Mouse (Mus musculus) T-helper 17 cell (primary cell): ENCODE data around the gene Zfp866.

Experiments used
- in situ Hi-C, 2 experiments: fragments of 300-600 bp; cut with MboI, MseI; formaldehyde crosslinking; loops; 1 replicate in 1 of 2; 2 replicates in 1 of 2; pipeline ENCODE4 v1.15.1; 2025; ENCODE audit warnings: high pct_unique_total_duplicates in 2 of 2

Zfp866 gene

DNA sequence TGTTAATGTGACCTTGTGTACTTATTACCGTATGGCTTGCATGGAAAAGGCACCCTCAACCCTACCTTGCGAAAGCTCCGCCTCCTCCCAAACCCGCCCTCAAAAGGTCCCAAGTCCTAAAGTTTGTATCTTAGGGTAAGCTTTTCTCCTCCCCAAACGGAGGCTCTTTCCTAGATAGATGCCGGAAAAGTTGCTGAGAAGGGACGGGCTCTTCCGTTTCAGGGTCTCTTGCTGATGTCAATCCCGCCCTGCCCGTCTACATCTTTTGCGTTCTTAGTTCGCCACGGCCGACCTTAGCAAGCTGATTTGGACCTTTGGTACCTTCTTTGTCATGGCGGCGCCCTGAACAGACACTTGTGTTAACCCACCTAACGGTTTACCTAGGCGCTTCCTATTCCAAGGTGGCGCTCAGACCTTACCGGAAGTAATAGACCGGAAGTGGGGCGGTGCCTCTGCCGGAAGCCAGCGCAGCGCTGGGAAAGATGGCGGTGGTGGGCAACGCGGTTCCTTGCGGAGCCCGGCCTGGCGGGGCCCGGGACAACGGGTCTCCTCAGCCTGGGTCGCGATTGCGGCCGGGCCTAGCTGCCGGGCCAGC is at the start of gene Zfp866, which contains the start of gene Atp13a1:
Gene Zfp866, minus strand, starts transcription at position 406 of the 595 bp plus-strand sequence.
Gene Atp13a1, plus strand, starts transcription at position 391 of the 595 bp plus-strand sequence.
- in situ Hi-C loops = no loop called here

DNA sequence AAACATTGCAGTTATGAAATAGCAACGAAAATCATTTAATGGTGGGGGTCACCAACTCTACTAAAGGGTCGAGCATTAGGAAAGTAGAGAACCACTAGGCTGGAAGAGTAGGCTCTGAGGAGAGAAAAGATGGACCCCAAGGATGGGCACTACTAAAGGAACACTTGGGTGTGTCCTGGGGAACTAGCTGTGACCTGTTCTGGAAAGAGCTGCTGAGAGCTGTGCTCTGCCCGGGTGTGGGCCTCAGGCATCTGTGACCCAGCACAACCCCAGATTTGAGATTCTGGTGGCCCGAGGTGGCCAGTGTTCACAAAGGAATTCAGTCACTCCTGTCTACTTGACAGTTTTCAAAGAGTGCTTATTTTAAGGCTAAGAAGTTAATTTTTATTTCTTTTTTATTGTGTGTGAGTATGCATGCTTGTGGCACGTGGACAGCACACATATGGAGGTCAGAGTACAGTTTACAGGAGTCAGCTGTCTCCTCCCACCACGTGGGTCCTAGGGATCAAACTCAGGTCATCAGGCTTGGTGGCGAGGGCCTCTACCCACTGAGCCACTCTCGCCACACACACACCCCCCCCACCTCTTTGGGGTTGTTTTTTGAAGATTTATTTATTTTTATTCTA is 46.2 kb upstream of the Zfp866 start:
- in situ Hi-C loops = loop anchor here in 1 of 2 experiments (5.0 kb wide), 1 partner anchor 55 kb away; no protein-coding TSS in a partner anchor

DNA sequence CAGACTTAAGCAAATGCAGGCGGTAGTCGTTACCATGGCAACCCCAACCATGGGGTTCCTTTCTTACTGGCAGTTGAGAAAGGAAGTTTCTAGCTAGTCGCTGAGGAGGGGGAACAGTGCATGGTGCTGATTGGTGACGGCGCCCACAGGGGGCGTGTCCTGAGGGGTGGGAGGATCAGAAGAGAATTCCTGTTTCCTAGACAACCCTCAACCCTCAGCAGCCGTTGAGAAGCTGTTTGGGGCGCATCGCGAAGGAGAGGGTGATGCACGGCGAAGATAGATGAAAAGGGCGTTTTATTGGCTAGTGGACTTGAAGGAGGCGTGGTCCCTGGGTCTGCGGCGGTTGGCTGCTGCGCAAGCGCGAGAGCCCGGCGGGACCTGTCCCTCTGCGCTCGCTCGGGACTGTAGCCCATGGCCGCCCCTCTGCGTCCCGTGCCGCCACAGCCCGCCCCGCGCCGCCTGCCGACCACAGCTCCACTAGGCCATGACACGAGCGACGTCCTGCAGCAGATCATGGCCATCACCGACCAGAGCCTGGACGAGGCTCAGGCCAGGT is 41.4 kb upstream of the Zfp866 start, which contains the start of gene Pbx4:
Gene Pbx4, plus strand, starts transcription at position 194 of the 556 bp plus-strand sequence.
- in situ Hi-C loops = no loop called here

DNA sequence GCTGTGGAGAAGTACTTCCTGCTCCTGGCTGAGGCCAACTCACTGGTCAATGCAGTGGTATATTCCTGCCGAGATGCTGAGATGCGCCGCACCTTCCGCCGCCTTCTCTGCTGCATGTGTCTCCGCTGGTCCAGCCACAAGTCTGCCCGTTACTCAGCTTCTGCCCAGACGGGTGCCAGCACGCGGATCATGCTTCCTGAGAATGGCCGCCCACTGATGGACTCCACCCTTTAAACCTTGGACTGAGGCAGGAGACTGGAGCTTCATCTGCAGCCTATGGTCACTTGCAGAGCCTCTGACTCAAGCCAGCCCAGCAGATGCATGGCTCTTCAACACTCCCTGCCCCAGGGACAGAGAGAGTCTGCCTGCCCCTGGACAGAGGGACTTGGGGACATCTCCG is 35.4 kb upstream of the Zfp866 start:
- in situ Hi-C loops = no loop called here

DNA sequence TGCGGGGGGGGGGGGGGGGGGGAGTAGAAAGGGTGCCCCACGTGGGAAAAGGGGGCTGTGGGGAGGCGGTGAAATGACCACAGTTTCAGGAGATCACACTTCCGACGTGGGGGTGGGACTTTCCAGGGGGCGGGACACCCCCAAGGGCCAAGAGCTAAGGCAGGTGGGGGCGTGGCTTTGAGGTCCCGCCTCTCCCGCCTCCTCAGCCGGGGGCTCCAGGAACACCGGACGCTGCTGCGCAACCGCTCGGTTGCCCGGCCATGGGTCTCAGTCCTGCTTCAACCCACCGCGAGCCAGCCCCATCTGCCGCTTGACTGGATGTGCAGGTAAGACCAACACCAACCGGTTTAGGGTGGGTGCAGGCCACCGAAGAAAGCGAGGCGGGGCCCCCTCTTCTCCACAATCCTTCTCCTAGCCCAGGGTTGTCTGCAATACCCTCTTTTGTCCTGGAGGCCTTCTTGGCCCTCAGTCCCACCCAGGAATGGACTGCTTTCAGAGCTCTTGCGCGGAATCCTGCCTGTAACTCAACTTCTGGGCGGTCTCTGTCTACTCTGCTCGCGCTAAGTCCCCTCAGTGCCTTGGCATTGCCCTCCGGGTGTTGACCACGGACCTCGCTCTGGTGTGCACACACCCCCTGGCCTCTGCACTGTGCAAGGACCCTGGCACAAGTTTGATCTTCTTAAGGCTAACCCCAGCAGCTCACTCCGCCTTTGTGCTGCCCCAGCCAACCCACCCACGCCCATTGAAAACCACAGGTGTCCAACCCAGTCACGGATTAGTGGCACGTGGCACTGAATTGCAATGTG is 31.6 kb upstream of the Zfp866 start, which contains the start of gene Lpar2:
Gene Lpar2, plus strand, starts transcription at position 44 of the 806 bp plus-strand sequence.
- in situ Hi-C loops = no loop called here

- in situ Hi-C loops = no loop called here
Measured at GRCm38 (mm10) chr8:69821971-69822385, 31.0 kb upstream of the Zfp866 start.

DNA sequence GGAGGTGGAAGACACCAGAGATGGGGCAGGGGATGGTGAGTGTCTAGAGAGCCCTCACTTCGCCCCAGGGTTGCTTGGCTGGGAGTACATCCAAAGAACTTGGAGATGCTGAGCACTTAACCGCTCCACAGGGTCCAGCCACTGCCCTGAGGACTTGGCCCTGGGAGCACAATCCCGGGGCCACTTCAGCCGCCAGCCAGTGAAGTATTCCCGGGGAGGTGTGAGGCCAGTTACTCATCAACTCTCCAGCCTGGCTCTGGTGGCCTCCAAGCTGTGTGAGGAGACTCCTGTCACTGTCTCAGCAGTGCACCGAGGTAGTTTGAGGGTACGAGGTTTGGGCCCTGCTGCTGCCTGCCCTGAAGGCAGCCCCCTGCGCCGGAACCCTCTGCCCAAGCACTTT is 29.5 kb upstream of the Zfp866 start:
- in situ Hi-C loops = no loop called here

GRCm38 (mm10) chr8:69815396-69815795 is 24.4 kb upstream of the Zfp866 start:
- in situ Hi-C loops = no loop called here

- in situ Hi-C loops = no loop called here
Measured at GRCm38 (mm10) chr8:69814881-69815280, 23.9 kb upstream of the Zfp866 start.

DNA sequence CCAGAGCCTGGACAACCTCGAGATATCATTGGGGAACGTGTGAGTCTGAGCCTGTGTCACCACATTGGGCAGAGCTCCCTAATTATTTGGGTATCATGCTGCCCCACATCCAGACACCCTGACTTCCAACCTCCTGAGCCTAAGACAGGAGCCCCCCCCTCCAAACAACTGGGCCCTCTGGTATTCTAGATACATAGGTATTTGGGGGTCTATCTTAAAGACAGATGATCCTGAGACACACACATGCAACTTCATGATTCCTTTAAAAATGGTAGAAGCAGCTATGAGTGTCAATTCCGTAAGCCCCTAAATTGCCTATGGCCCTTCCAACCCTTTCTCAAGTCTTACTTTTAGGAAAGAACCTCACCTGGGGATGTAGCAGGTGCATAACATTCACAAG is 18.8 kb upstream of the Zfp866 start:
- in situ Hi-C loops = no loop called here

GRCm38 (mm10) chr8:69808864-69809403 is 18.0 kb upstream of the Zfp866 start:
- in situ Hi-C loops = no loop called here

DNA sequence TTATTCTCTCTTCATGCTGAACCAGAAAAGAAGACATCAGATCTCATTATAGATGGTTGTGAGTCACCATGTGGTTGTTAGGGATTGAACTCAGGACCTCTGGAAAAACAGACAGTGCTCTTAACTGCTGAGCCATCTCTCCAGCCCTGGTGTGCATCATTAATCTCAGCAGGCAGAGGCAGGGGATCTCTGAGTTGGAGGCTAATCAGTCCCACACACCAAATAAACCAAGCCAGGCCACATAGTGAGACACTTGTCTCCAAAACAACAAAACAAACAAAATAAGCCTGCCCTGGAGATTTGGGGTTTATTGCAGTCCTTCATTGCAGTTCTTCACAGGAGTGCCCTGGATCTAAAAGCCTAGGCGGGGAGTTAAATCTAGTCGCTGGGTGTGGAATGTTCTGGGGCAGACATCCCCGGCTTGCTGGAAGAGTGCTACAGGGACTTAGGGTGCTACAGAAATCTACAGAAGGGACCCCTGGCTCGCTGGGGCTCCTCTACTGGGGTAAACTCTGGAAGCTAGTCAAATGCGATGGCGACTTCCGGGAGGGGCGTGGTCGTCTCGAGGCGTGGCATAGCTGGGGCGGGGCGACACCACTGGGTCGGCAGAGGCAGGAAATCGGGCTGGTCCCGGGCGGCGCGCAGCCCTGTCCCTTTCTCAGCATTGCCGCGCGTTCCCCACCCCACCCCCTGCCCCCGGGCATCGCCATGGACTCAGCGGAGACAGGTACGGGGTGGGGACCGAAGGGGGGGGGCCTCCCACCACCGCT is 17.3 kb upstream of the Zfp866 start, which contains the start of gene Gmip:
Gene Gmip, plus strand, starts transcription at position 586 of the 770 bp plus-strand sequence.
- in situ Hi-C loops = no loop called here

GRCm38 (mm10) chr8:69807236-69807635 is 16.3 kb upstream of the Zfp866 start:
- in situ Hi-C loops = no loop called here

DNA sequence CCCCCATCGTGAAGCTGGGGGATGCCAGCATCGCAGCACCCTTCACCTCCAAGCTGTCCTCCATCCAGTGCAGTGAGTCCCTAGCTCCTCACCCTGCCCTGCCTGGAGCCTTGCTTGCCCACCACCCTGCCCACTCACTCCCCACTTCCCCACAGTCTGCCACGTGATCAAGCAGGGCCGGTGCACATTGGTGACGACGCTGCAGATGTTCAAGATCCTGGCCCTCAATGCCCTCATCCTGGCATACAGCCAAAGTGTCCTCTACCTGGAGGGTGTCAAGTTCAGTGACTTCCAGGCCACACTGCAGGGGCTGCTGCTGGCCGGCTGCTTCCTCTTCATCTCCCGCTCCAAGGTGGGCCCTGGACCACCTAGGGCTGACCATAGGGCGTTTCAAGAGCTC is 14.5 kb upstream of the Zfp866 start:
- in situ Hi-C loops = no loop called here

GRCm38 (mm10) chr8:69805086-69805485 is 14.1 kb upstream of the Zfp866 start:
- in situ Hi-C loops = no loop called here

GRCm38 (mm10) chr8:69804537-69804936 is 13.6 kb upstream of the Zfp866 start:
- in situ Hi-C loops = no loop called here

DNA sequence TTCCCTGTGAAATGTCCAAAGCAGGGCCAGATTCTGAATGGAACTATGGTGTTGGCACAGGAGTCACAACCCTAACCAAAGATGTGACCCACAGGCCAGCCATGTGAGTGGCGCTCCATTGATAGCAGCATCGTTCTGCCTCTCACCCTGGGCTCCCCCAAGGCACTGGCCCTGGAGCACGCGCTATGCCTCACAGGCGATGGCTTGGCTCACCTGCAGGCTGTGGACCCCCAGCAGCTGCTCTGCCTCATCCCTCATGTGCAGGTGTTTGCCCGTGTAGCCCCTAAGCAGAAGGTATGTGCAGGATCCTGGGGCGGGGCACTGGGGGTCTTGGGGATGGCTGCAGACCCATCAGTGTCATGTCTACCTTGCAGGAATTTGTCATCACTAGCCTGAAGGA is 12.4 kb upstream of the Zfp866 start:
- in situ Hi-C loops = no loop called here

DNA sequence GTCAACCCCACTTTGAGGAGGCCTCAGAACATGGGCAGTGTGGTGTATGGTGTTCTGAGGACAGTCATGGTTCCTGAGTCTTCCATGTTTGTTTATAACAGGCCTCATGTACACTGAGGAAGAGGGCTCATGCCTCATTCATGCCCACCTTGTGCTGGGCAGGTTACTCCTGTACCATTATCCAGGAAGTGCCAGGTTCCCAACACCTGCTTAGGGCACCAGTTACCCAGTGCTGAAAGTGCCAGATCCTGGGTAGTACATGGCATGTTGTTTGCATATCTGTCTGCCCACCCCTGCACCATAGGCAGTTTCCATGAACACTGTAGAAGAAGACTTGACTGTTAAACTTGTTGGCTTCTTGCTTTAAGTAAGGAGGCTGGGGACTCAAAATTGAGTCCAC is 11.2 kb upstream of the Zfp866 start:
- in situ Hi-C loops = no loop called here

- in situ Hi-C loops = no loop called here
Measured at GRCm38 (mm10) chr8:69801796-69802195, 10.8 kb upstream of the Zfp866 start.

GRCm38 (mm10) chr8:69799946-69800345 is 9.0 kb upstream of the Zfp866 start:
- in situ Hi-C loops = no loop called here

DNA sequence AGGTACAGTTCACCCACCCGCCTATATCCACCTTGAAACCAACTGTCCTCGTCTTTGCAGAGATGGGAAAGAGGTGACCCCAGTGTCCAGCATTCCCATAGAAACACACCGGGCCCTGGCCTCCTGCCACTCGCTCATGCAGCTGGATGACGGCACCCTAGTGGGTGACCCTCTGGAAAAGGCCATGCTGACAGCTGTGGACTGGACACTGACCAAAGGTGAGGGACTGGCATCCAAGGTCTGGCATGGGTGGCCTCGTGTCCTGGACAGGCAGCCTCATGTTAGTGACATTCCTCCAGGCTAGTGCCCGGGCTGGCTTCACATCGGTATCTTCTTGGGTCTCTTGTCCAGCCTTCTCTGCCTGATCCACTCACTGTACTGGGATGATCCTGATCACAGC is 8.3 kb upstream of the Zfp866 start:
- in situ Hi-C loops = no loop called here
